Mouse (Mus musculus) embryonic facial prominence, embryonic 13.5 days (tissue): Measurements from ENCODE around the gene Rabgap1l. TPM values are rescaled to one million over a fixed set of nuclear protein-coding genes. Genes with fewer than 3 reads are reported as not detected.
"Not testable (repeated sequence)": the region's sequence is repeated elsewhere in the genome, so short reads cannot be mapped to it uniquely, and the experiment has no call there.

Experiments
- ATAC-seq: fragments of 200-750 bp; cut with Nextera tagmentation; 2 replicates; pipeline ENCODE4 v1.8.0; 2017; ENCODE audit warnings: low read depth; ENCODE audit not compliant: insufficient number of reproducible peaks, insufficient read depth, low FRiP score, low TSS enrichment
- H3K27ac ChIP-seq: fragments of 300-500 bp; sonication (generic); 2 replicates; pipeline ENCODE4 v1.5.1; 2015; ENCODE audit warnings: moderate library complexity, mild to moderate bottlenecking, inconsistent platforms
- H3K27me3 ChIP-seq: fragments of 300-500 bp; sonication (generic); 2 replicates; pipeline ENCODE4 v1.6.1; 2015; ENCODE audit warnings: mild to moderate bottlenecking, inconsistent platforms
- H3K36me3 ChIP-seq: fragments of 300-500 bp; sonication (generic); 2 replicates; pipeline ENCODE4 v1.6.1; 2015; ENCODE audit warnings: mild to moderate bottlenecking, inconsistent platforms
- H3K4me1 ChIP-seq: fragments of 300-500 bp; sonication (generic); 2 replicates; pipeline ENCODE4 v1.6.1; 2015; ENCODE audit warnings: inconsistent platforms
- H3K4me2 ChIP-seq: fragments of 300-500 bp; sonication (generic); 2 replicates; pipeline ENCODE4 v1.6.1; 2015; ENCODE audit warnings: moderate library complexity, mild to moderate bottlenecking, inconsistent platforms
- H3K4me3 ChIP-seq: fragments of 300-500 bp; sonication (generic); 2 replicates; pipeline ENCODE4 v1.5.1; 2015; ENCODE audit warnings: mild to moderate bottlenecking, inconsistent platforms
- H3K9ac ChIP-seq: fragments of 300-500 bp; sonication (generic); 2 replicates; pipeline ENCODE4 v1.6.1; 2015; ENCODE audit warnings: mild to moderate bottlenecking, inconsistent platforms
- H3K9me3 ChIP-seq: fragments of 300-500 bp; sonication (generic); 2 replicates; pipeline ENCODE4 v1.6.1; 2016; ENCODE audit warnings: inconsistent platforms
- WGBS: fragments of 180-500 bp; shearing (Covaris S2); methylation state at CpG from one replicate; pipeline ENCODE4 v1.1.7; 2015; ENCODE audit warnings: mixed read lengths; 5-methylcytosine and 5-hydroxymethylcytosine counted together
- polyA plus RNA-seq: library from polyadenylated mRNA; unstranded; fragments of >200 nt; fragmentation: Nextera tagmentation; extraction: Ambion mirVana; gene quantifications from 2 replicates; pipeline ENCODE4 v1.2.1, GENCODE M21; 2015

Gene Rabgap1l
- polyA plus RNA-seq, 1 experiment from 2014 or later, result 22.1 TPM

GRCm38 (mm10) chr1:160451663-160452062 lies 341.3 kb downstream of the Rabgap1l start:
- Histone ChIP-seq H3K4me2 (no peak overlapping the region), H3K36me3 (no peaks in the 10 kb centered on the region), H3K27ac (no peak overlapping the region), H3K4me1 (no peaks in the 10 kb centered on the region), H3K9ac (no peak overlapping the region), H3K4me3 (no peak overlapping the region), H3K9me3 (no peaks in the 10 kb centered on the region), H3K27me3 (no peaks in the 10 kb centered on the region)
- WGBS, result 68% methylated on average over 2 of the region's 2 CpGs
- ATAC-seq, result no peak

GRCm38 (mm10) chr1:160448681-160449080 lies 344.3 kb downstream of the Rabgap1l start:
- Histone ChIP-seq H3K36me3 (no peaks in the 10 kb centered on the region), H3K4me1 (no peaks in the 10 kb centered on the region), H3K9ac (no peak overlapping the region), H3K27ac (no peak overlapping the region), H3K9me3 (no peaks in the 10 kb centered on the region), H3K27me3 (no peaks in the 10 kb centered on the region), H3K4me2 (no peak overlapping the region), H3K4me3 (no peak overlapping the region)
- WGBS, result 62% methylated on average over 2 of the region's 2 CpGs
- ATAC-seq, result no peak

- H3K9me3 ChIP-seq, result no peaks in the 10 kb centered on the region
- no peak overlapping the region for H3K27ac ChIP-seq
- no peak for ATAC-seq
- WGBS, result 65% methylated on average over 1 of the region's 1 CpGs
- no peaks in the 10 kb centered on the region for H3K27me3 ChIP-seq
- H3K4me2 ChIP-seq, result no peak overlapping the region
- H3K9ac ChIP-seq, result no peak overlapping the region
- no peaks in the 10 kb centered on the region for H3K4me1 ChIP-seq
- no peak overlapping the region for H3K4me3 ChIP-seq
- H3K36me3 ChIP-seq, result no peaks in the 10 kb centered on the region
Observed at GRCm38 (mm10) chr1:160446823-160447222, 346.2 kb downstream of the Rabgap1l start.

GRCm38 (mm10) chr1:160443506-160443905 lies 349.5 kb downstream of the Rabgap1l start:
- WGBS, result 76% methylated on average over 1 of the region's 1 CpGs
- Histone ChIP-seq H3K4me1 (no peaks in the 10 kb centered on the region), H3K27me3 (no peaks in the 10 kb centered on the region)

GRCm38 (mm10) chr1:160441679-160442078 lies 351.3 kb downstream of the Rabgap1l start:
- Histone ChIP-seq H3K9me3 (no peaks in the 10 kb centered on the region), H3K9ac (no peak overlapping the region), H3K27me3 (no peaks in the 10 kb centered on the region), H3K4me2 (no peak overlapping the region), H3K27ac (no peak overlapping the region), H3K4me3 (no peak overlapping the region), H3K4me1 (no peaks in the 10 kb centered on the region), H3K36me3 (no peaks in the 10 kb centered on the region)
- no peak for ATAC-seq
- 70% methylated on average over 2 of the region's 2 CpGs for WGBS

More at GRCm38 (mm10) chr1:160443506-160443905, 349.5 kb downstream of the Rabgap1l start:
- Histone ChIP-seq H3K4me2 (no peak overlapping the region), H3K9me3 (no peaks in the 10 kb centered on the region), H3K27ac (no peak overlapping the region), H3K36me3 (no peaks in the 10 kb centered on the region), H3K9ac (no peak overlapping the region), H3K4me3 (no peak overlapping the region)
- no peak for ATAC-seq

GRCm38 (mm10) chr1:160441161-160441560 lies 351.9 kb downstream of the Rabgap1l start:
- H3K9me3 ChIP-seq, result no peaks in the 10 kb centered on the region
- 83% methylated on average over 5 of the region's 5 CpGs for WGBS
- no peaks in the 10 kb centered on the region for H3K4me1 ChIP-seq
- no peak overlapping the region for H3K4me2 ChIP-seq
- H3K4me3 ChIP-seq, result no peak overlapping the region
- H3K27ac ChIP-seq, result no peak overlapping the region
- no peaks in the 10 kb centered on the region for H3K36me3 ChIP-seq
- no peak for ATAC-seq
- no peaks in the 10 kb centered on the region for H3K27me3 ChIP-seq
- H3K9ac ChIP-seq, result no peak overlapping the region

GRCm38 (mm10) chr1:160438820-160439219 lies 354.2 kb downstream of the Rabgap1l start:
- no peaks in the 10 kb centered on the region for H3K27me3 ChIP-seq
- 60% methylated on average over 4 of the region's 4 CpGs for WGBS
- no peak overlapping the region for H3K4me2 ChIP-seq
- no peak overlapping the region for H3K9ac ChIP-seq
- H3K27ac ChIP-seq, result no peak overlapping the region
- H3K4me3 ChIP-seq, result no peak overlapping the region
- no peak for ATAC-seq
- no peaks in the 10 kb centered on the region for H3K4me1 ChIP-seq
- no peaks in the 10 kb centered on the region for H3K9me3 ChIP-seq
- H3K36me3 ChIP-seq, result no peaks in the 10 kb centered on the region

- WGBS, result 48% methylated on average over 5 of the region's 5 CpGs
- ATAC-seq, result no peak
- Histone ChIP-seq H3K36me3 (no peaks in the 10 kb centered on the region), H3K4me1 (peaks cover 8% of the 10 kb centered on the region), H3K4me3 (no peak overlapping the region), H3K27me3 (no peaks in the 10 kb centered on the region), H3K27ac (no peak overlapping the region), H3K4me2 (no peak overlapping the region), H3K9me3 (no peaks in the 10 kb centered on the region), H3K9ac (no peak overlapping the region)
Observed at GRCm38 (mm10) chr1:160417196-160417854, 375.7 kb downstream of the Rabgap1l start.

GRCm38 (mm10) chr1:160410822-160411221 lies 382.2 kb downstream of the Rabgap1l start:
- no peaks in the 10 kb centered on the region for H3K36me3 ChIP-seq
- ATAC-seq, result no peak
- no peaks in the 10 kb centered on the region for H3K27me3 ChIP-seq
- H3K4me3 ChIP-seq, result no peak overlapping the region
- WGBS, result 46% methylated on average over 5 of the region's 5 CpGs
- H3K4me1 ChIP-seq, result 0 out of 2 replicates have a peak, but pooled peaks cover 3% of the 10 kb centered on the region
- H3K9me3 ChIP-seq, result no peaks in the 10 kb centered on the region
- H3K27ac ChIP-seq, result no peak overlapping the region
- H3K4me2 ChIP-seq, result no peak overlapping the region
- no peak overlapping the region for H3K9ac ChIP-seq

GRCm38 (mm10) chr1:160409689-160410088 lies 383.3 kb downstream of the Rabgap1l start:
- H3K4me3 ChIP-seq, H3K36me3 ChIP-seq, H3K27ac ChIP-seq, H3K4me2 ChIP-seq, H3K9me3 ChIP-seq, H3K4me1 ChIP-seq, ATAC-seq, H3K9ac ChIP-seq, H3K27me3 ChIP-seq: not testable (repeated sequence)
- WGBS, result 93% methylated on average over 4 of the region's 4 CpGs

- no peak for ATAC-seq
- H3K27me3 ChIP-seq, result no peaks in the 10 kb centered on the region
- 49% methylated on average over 1 of the region's 1 CpGs for WGBS
Observed at GRCm38 (mm10) chr1:160409123-160409522, 383.9 kb downstream of the Rabgap1l start.

GRCm38 (mm10) chr1:160408302-160408897 lies 384.6 kb downstream of the Rabgap1l start:
- H3K4me2 ChIP-seq, result no peak overlapping the region
- H3K9me3 ChIP-seq, result no peaks in the 10 kb centered on the region
- H3K4me3 ChIP-seq, result no peak overlapping the region
- 29% methylated on average over 4 of the region's 4 CpGs for WGBS
- no peaks in the 10 kb centered on the region for H3K36me3 ChIP-seq
- no peak for ATAC-seq
- H3K9ac ChIP-seq, result no peak overlapping the region
- no peak overlapping the region for H3K27ac ChIP-seq
- H3K27me3 ChIP-seq, result no peaks in the 10 kb centered on the region
- 0 out of 2 replicates have a peak, but pooled peaks cover 3% of the 10 kb centered on the region for H3K4me1 ChIP-seq

More at GRCm38 (mm10) chr1:160409123-160409522, 383.9 kb downstream of the Rabgap1l start:
- H3K9ac ChIP-seq, result no peak overlapping the region
- no peaks in the 10 kb centered on the region for H3K9me3 ChIP-seq
- no peak overlapping the region for H3K4me3 ChIP-seq
- no peaks in the 10 kb centered on the region for H3K36me3 ChIP-seq
- H3K4me1 ChIP-seq, result 0 out of 2 replicates have a peak, but pooled peaks cover 3% of the 10 kb centered on the region
- H3K27ac ChIP-seq, result no peak overlapping the region
- no peak overlapping the region for H3K4me2 ChIP-seq
